ENCODE assay signal across 19 mouse cellular contexts in the genomic region with DNA sequence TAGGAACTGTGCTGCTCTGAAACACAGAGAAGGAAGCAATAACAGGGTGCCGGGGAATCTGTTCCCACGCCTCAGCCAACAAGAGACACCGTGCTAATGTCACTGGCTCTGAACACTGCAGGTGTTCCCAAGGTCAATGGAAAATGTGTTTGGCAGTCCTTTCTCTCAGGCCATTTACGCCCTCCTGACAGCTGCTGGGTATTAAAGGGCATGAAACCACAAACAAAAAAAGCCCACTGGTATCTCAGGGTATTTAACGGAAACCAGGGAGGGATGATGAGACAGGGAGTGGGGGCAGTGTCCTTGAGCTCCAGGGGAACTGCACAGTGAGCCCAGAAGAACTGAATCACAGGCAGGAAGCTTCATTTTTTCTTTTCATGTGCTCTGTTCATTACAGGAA. TPM values are rescaled to one million over a fixed set of nuclear protein-coding genes. Genes with fewer than 3 reads are reported as not detected.
A peak's percentile ranks its signal among the peaks of the same experiment; 100 is the strongest.
DNase-seq lines count a peak whose midpoint lies in the region; TF ChIP-seq lines count a peak whose summit lies in the region.
"Had no signal": no experiment of that assay in that cellular context is flagged by ENCODE, and none has a peak within 500 bp of the region (broad histone marks: within the 10 kb centered on the region; RNA-seq: fewer than 3 reads in every experiment).

No protein-coding gene starts in this region.

- peak; percentile 28 for DNase-seq in adrenal gland, postnatal 10 days
- DNase-seq in adrenal gland, adult 18-20 months (ENCODE audit: low spot score in 2 of 2), result no peak
- peak; percentile 38 for DNase-seq in kidney, adult 2 months
- DNase-seq in kidney, postnatal 14 days, result no peak
- DNase-seq in ovary, adult 18-20 months (ENCODE audit: low spot score), result peak; percentile 23
- no peak for DNase-seq in ovary, postnatal 14 days (ENCODE audit: low spot score)
- DNase-seq in urinary bladder, postnatal 36 days (ENCODE audit: low spot score in 2 of 2), result no peak
- DNase-seq: cerebellum, adult 11-12 months; cerebellum, adult 9-10 months; cerebellum, postnatal 25 days; gastrocnemius, postnatal 10 days; heart, postnatal 36 days had no signal

- TF ChIP-seq POLR2A in kidney, adult 2 months (IDR thresholded peaks at IDR 0.05; ENCODE audit: low read depth, low read length), result no peak
- TF ChIP-seq POLR2A in olfactory bulb, adult 2 months (IDR thresholded peaks at IDR 0.05; ENCODE audit: insufficient read depth, low read depth, low read length), result no peak

- peak overlapping the region; percentile 37 for H3K27ac ChIP-seq in kidney, adult 2 months (ENCODE audit: insufficient read depth, low read depth, low read length)
- H3K27ac ChIP-seq in olfactory bulb, adult 2 months (ENCODE audit: insufficient read depth, low read depth, low read length), result peak overlapping the region; percentile 25; the same call in 1 of the 2 replicates
- H3K27ac ChIP-seq: embryonic facial prominence, embryonic 13.5 days; forebrain, embryonic 12.5 days; hindbrain, embryonic 12.5 days had no signal

- no peaks in the 10 kb centered on the region; the same call in 1 of the 2 replicates for H3K36me3 ChIP-seq in kidney, adult 2 months (ENCODE audit: control insufficient read depth, insufficient read depth, low read length)
- H3K36me3 ChIP-seq: heart, embryonic 12.5 days had no signal

- no peaks in the 10 kb centered on the region for H3K27me3 ChIP-seq in kidney, adult 2 months (replicated peaks; ENCODE audit: control insufficient read depth, insufficient read depth, low read length)
- H3K27me3 ChIP-seq: embryonic facial prominence, embryonic 13.5 days; forebrain, embryonic 12.5 days; heart, embryonic 12.5 days; hindbrain, embryonic 12.5 days had no signal

- H3K4me1 ChIP-seq in kidney, adult 2 months (ENCODE audit: control insufficient read depth, insufficient read depth, low read length), result no peaks in the 10 kb centered on the region
- peaks cover 4% of the 10 kb centered on the region; the same call in 1 of the 2 replicates for H3K4me1 ChIP-seq in olfactory bulb, adult 2 months (ENCODE audit: control insufficient read depth, insufficient read depth, low read length)
- H3K4me1 ChIP-seq: embryonic facial prominence, embryonic 13.5 days; forebrain, embryonic 12.5 days; heart, embryonic 12.5 days; hindbrain, embryonic 12.5 days had no signal

- H3K4me3 ChIP-seq in kidney, adult 2 months (ENCODE audit: insufficient read depth, low read depth, low read length), result no peak overlapping the region
- H3K4me3 ChIP-seq in olfactory bulb, adult 2 months (ENCODE audit: insufficient read depth, low read depth, low read length), result no peak overlapping the region
- H3K4me3 ChIP-seq: embryonic facial prominence, embryonic 13.5 days; forebrain, embryonic 12.5 days; heart, embryonic 12.5 days; hindbrain, embryonic 12.5 days had no signal

- 62% methylated on average over 5 of the region's 5 CpGs for WGBS in kidney, adult 2 months
- WGBS in olfactory bulb, adult 2 months, result 52% methylated on average over 5 of the region's 5 CpGs

- no peak for TF ChIP-seq CTCF in kidney, adult 2 months (conservative IDR thresholded peaks at IDR 0.05; ENCODE audit: insufficient read depth, insufficient read length, low read depth, low read length)
- TF ChIP-seq CTCF in olfactory bulb, adult 2 months (IDR thresholded peaks at IDR 0.05; ENCODE audit: insufficient read depth, low read depth, low read length), result no peak

RNA-seq across cellular contexts. Expression of a gene that starts 34.5 kb away (rescaled TPM):
- 10 to 100 TPM; 35.4 to 39.7 TPM for total RNA-seq in adrenal gland, postnatal 10 days (2021)
- total RNA-seq in adrenal gland, adult 18-20 months (2021), result 10 to 100 TPM; 55.9 to 77.0 TPM
- polyA plus RNA-seq in kidney, adult 2 months (2012; rRNA removed), result 68.4 and 71.1 TPM in 2 replicates
- polyA plus RNA-seq in olfactory bulb, adult 2 months (2012; ENCODE audit: insufficient read depth, insufficient read length, low replicate concordance, missing spikeins), result 150 TPM in 1 of 2 replicates, not detected in the other

RNA-seq across cellular contexts. Expression of a gene that starts 42.8 kb away (rescaled TPM):
- not detected for total RNA-seq in adrenal gland, postnatal 10 days (2021)
- total RNA-seq in adrenal gland, adult 18-20 months (2021), result not detected
- polyA plus RNA-seq in kidney, adult 2 months (2012; rRNA removed), result not detected in 2 replicates
- not detected in 2 replicates for polyA plus RNA-seq in olfactory bulb, adult 2 months (2012; ENCODE audit: insufficient read depth, insufficient read length, low replicate concordance, missing spikeins)
- total RNA-seq: gastrocnemius, postnatal 10 days; gastrocnemius, postnatal 4 days; heart, adult 8-10 months; heart, postnatal 36 days had no signal

Comparison
In these comparisons a context has a peak if more than half of its experiments do, and no peak if none do; other contexts are left out.
1. DNase-seq: peak in adrenal gland, postnatal 10 days (single experiment), kidney, adult 2 months (single experiment) and ovary, adult 18-20 months (single experiment); none in adrenal gland, adult 18-20 months (0 of 2), kidney, postnatal 14 days (single experiment), ovary, postnatal 14 days (single experiment) and urinary bladder, postnatal 36 days (0 of 2).